Mouse (Mus musculus): ENCODE data around the gene Serpine2.

The Serpine2 gene

GRCm38 (mm10) chr1:79861130-79861942 is at the start of gene Serpine2:
Serpine2 (minus strand) TSS chr1:79861180.
- DNase-seq (ENCODE audit: low spot score) = no peak

- no peak for DNase-seq (ENCODE audit: low spot score)
Measured at GRCm38 (mm10) chr1:79907811-79908210, 46.8 kb upstream of the Serpine2 start.

GRCm38 (mm10) chr1:79905241-79905640 is 44.3 kb upstream of the Serpine2 start:
- no peak for DNase-seq (ENCODE audit: low spot score)

- no peak for DNase-seq (ENCODE audit: low spot score)
Measured at GRCm38 (mm10) chr1:79902901-79903300, 41.9 kb upstream of the Serpine2 start.

- DNase-seq (ENCODE audit: low spot score) = no peak
Measured at GRCm38 (mm10) chr1:79882648-79883047, 21.7 kb upstream of the Serpine2 start.

GRCm38 (mm10) chr1:79874741-79875140 is 13.8 kb upstream of the Serpine2 start:
- no peak for DNase-seq (ENCODE audit: low spot score)

- DNase-seq (ENCODE audit: low spot score) = no peak
Measured at GRCm38 (mm10) chr1:79860411-79861039, 455 bp downstream of the Serpine2 start.

- DNase-seq (ENCODE audit: low spot score) = no peak
Measured at GRCm38 (mm10) chr1:79859975-79860374, 1.0 kb downstream of the Serpine2 start.

- DNase-seq (ENCODE audit: low spot score) = no peak
Measured at GRCm38 (mm10) chr1:79859026-79859425, 2.0 kb downstream of the Serpine2 start.

- no peak for DNase-seq (ENCODE audit: low spot score)
Measured at GRCm38 (mm10) chr1:79858389-79858994, 2.5 kb downstream of the Serpine2 start.

- DNase-seq (ENCODE audit: low spot score) = no peak
Measured at GRCm38 (mm10) chr1:79857681-79858388, 3.1 kb downstream of the Serpine2 start.

- no peak for DNase-seq (ENCODE audit: low spot score)
Measured at GRCm38 (mm10) chr1:79856756-79857155, 4.2 kb downstream of the Serpine2 start.

- no peak for DNase-seq (ENCODE audit: low spot score)
Measured at GRCm38 (mm10) chr1:79853527-79853926, 7.5 kb downstream of the Serpine2 start.

GRCm38 (mm10) chr1:79850341-79850740 is 10.6 kb downstream of the Serpine2 start:
- no peak for DNase-seq (ENCODE audit: low spot score)

- DNase-seq (ENCODE audit: low spot score) = no peak
Measured at GRCm38 (mm10) chr1:79848663-79849062, 12.3 kb downstream of the Serpine2 start.

- DNase-seq (ENCODE audit: low spot score) = no peak
Measured at GRCm38 (mm10) chr1:79846891-79847290, 14.1 kb downstream of the Serpine2 start.

GRCm38 (mm10) chr1:79832719-79833404 is 28.1 kb downstream of the Serpine2 start:
- DNase-seq (ENCODE audit: low spot score) = no peak

GRCm38 (mm10) chr1:79823951-79824633 is 36.9 kb downstream of the Serpine2 start:
- DNase-seq (ENCODE audit: low spot score) = no peak

GRCm38 (mm10) chr1:79822806-79823525 is 38.0 kb downstream of the Serpine2 start:
- DNase-seq (ENCODE audit: low spot score) = no peak

GRCm38 (mm10) chr1:79819296-79819879 is 41.6 kb downstream of the Serpine2 start:
- DNase-seq (ENCODE audit: low spot score) = no peak
